In genomic region chr9:85841891-85842290, GRCm38 (mm10) we compare ENCODE assay signal across 8 mouse cellular contexts. TPM values are rescaled to one million over a fixed set of nuclear protein-coding genes. Genes with fewer than 3 reads are reported as not detected.
A peak's percentile ranks its signal among the peaks of the same experiment; 100 is the strongest.
DNase-seq lines count a peak whose midpoint lies in the region; ATAC-seq lines count a peak whose summit lies in the region.

No protein-coding gene starts in this region.

- peak overlapping the region; percentile 71 to 84 for H3K4me3 ChIP-seq in heart, embryonic 14.5 days (ENCODE audit: control insufficient read depth in 1 of 2, insufficient read depth in 1 of 2, low read depth in 1 of 2, low read length in 2 of 2)
- peak overlapping the region; percentile 77 for H3K4me3 ChIP-seq in kidney, embryonic 16.5 days (ENCODE audit: low read length)
- peak overlapping the region; percentile 74 for H3K4me3 ChIP-seq in lung, embryonic 15.5 days

- peak overlapping the region; percentile 69 for H3K9ac ChIP-seq in heart, embryonic 14.5 days (ENCODE audit: low read length)
- H3K9ac ChIP-seq in kidney, embryonic 16.5 days (replicated peaks; ENCODE audit: low read length): peak overlapping the region; percentile 81
- H3K9ac ChIP-seq in lung, embryonic 15.5 days: no peak overlapping the region

- H3K9me3 ChIP-seq in heart, embryonic 14.5 days (ENCODE audit: control insufficient read depth, low read length): no peaks in the 10 kb centered on the region
- no peaks in the 10 kb centered on the region for H3K9me3 ChIP-seq in kidney, embryonic 16.5 days (ENCODE audit: low read length)
- no peaks in the 10 kb centered on the region for H3K9me3 ChIP-seq in lung, embryonic 15.5 days

- WGBS in heart, embryonic 14.5 days: 1% methylated on average over 16 of the region's 16 CpGs
- under 1% methylated on average over 16 of the region's 16 CpGs for WGBS in kidney, embryonic 16.5 days
- WGBS in lung, embryonic 15.5 days: under 1% methylated on average over 16 of the region's 16 CpGs

- peaks cover 0 to 7% of the 10 kb centered on the region in 2 experiments; a peak in 2 of 4 replicates for H3K4me1 ChIP-seq in heart, embryonic 14.5 days (ENCODE audit: control insufficient read depth in 2 of 2, insufficient read depth in 2 of 2, low read length in 2 of 2)
- H3K4me1 ChIP-seq in kidney, embryonic 16.5 days (ENCODE audit: insufficient read depth, low read length): peaks cover 17% of the 10 kb centered on the region
- peaks cover 13% of the 10 kb centered on the region for H3K4me1 ChIP-seq in lung, embryonic 15.5 days

- DNase-seq in frontal cortex, postnatal 10 days (ENCODE audit: low spot score in 2 of 2): no peak
- DNase-seq in embryo, embryonic 9.5 days (ENCODE audit: extremely low spot score): peak; percentile 71
- DNase-seq in retina, postnatal 1 day: peak; percentile 68
- no peak for DNase-seq in thymus, postnatal 10 days (ENCODE audit: low spot score in 2 of 2)

- peaks cover 9% of the 10 kb centered on the region for H3K27me3 ChIP-seq in heart, embryonic 14.5 days (ENCODE audit: control insufficient read depth, insufficient read depth, low read length)
- H3K27me3 ChIP-seq in kidney, embryonic 16.5 days (ENCODE audit: insufficient read depth, low read length): 0 out of 2 replicates have a peak, but pooled peaks cover 5% of the 10 kb centered on the region
- peaks cover 5% of the 10 kb centered on the region; the same call in 1 of the 2 replicates for H3K27me3 ChIP-seq in lung, embryonic 15.5 days

- no peaks in the 10 kb centered on the region for H3K36me3 ChIP-seq in heart, embryonic 14.5 days (ENCODE audit: control insufficient read depth, insufficient read depth, low read length)
- H3K36me3 ChIP-seq in kidney, embryonic 16.5 days (ENCODE audit: insufficient read depth, low read length): no peaks in the 10 kb centered on the region
- H3K36me3 ChIP-seq in lung, embryonic 15.5 days: no peaks in the 10 kb centered on the region

- peak overlapping the region; percentile 98 for H3K4me2 ChIP-seq in heart, embryonic 14.5 days (ENCODE audit: low read length)
- peak overlapping the region; percentile 95 for H3K4me2 ChIP-seq in kidney, embryonic 16.5 days (replicated peaks; ENCODE audit: low read depth, low read length)
- H3K4me2 ChIP-seq in lung, embryonic 15.5 days: peak overlapping the region; percentile 98

- peak; percentile 32; the same call in 1 of the 2 replicates for ATAC-seq in frontal cortex, adult (ENCODE audit: low TSS enrichment)
- no peak for ATAC-seq in heart, embryonic 14.5 days (ENCODE audit: insufficient number of reproducible peaks, insufficient read depth, low FRiP score, low read depth)
- peak; percentile 7; the same call in 1 of the 2 replicates for ATAC-seq in kidney, embryonic 16.5 days (ENCODE audit: low FRiP score, low TSS enrichment)
- no peak for ATAC-seq in lung, embryonic 15.5 days (ENCODE audit: borderline replicate concordance, extremely low read depth, low FRiP score, low TSS enrichment)

- peak overlapping the region in 1 of 2 experiments; percentile 67; a peak in 1 of 4 replicates for H3K27ac ChIP-seq in heart, embryonic 14.5 days (replicated peaks in 1 of 2; ENCODE audit: control insufficient read depth in 1 of 2, insufficient read depth in 1 of 2, low read depth in 2 of 2, low read length in 2 of 2)
- H3K27ac ChIP-seq in kidney, embryonic 16.5 days (ENCODE audit: low read length): peak overlapping the region; percentile 93
- peak overlapping the region; percentile 85; the same call in 1 of the 2 replicates for H3K27ac ChIP-seq in lung, embryonic 15.5 days

RNA-seq across cellular contexts. Expression of gene Tpbg, which starts 0.3 kb away (rescaled TPM):
- polyA plus RNA-seq in heart, embryonic 14.5 days (2014; fragmentation: Nextera tagmentation; extraction: Ambion mirVana): 3.9 and 6.3 TPM in 2 replicates
- polyA plus RNA-seq in kidney, embryonic 16.5 days (2015; fragmentation: Nextera tagmentation; extraction: Ambion mirVana): 18.2 and 20.9 TPM in 2 replicates
- polyA plus RNA-seq in lung, embryonic 15.5 days (2015; fragmentation: Nextera tagmentation; extraction: Ambion mirVana): 12.9 and 15.5 TPM in 2 replicates

Comparison
In these comparisons a context has a peak if more than half of its experiments do, and no peak if none do; other contexts are left out.
1. ATAC-seq: peak in frontal cortex, adult (single experiment) and kidney, embryonic 16.5 days (single experiment); none in heart, embryonic 14.5 days (single experiment) and lung, embryonic 15.5 days (single experiment).
2. DNase-seq: peak in embryo, embryonic 9.5 days (single experiment) and retina, postnatal 1 day (single experiment); none in frontal cortex, postnatal 10 days (0 of 2) and thymus, postnatal 10 days (0 of 2).
3. Peak in every context shown above with its lines, with median percentiles within 50 percentile points of each other: H3K4me2 ChIP-seq and H3K4me3 ChIP-seq.